Mouse (Mus musculus): ENCODE data around the gene Wipf2. TPM values are rescaled to one million over a fixed set of nuclear protein-coding genes. Genes with fewer than 3 reads are reported as not detected.

Gene Wipf2
- polyA plus RNA-seq, 1 experiment from 2014 or later: 6.7 TPM

DNA sequence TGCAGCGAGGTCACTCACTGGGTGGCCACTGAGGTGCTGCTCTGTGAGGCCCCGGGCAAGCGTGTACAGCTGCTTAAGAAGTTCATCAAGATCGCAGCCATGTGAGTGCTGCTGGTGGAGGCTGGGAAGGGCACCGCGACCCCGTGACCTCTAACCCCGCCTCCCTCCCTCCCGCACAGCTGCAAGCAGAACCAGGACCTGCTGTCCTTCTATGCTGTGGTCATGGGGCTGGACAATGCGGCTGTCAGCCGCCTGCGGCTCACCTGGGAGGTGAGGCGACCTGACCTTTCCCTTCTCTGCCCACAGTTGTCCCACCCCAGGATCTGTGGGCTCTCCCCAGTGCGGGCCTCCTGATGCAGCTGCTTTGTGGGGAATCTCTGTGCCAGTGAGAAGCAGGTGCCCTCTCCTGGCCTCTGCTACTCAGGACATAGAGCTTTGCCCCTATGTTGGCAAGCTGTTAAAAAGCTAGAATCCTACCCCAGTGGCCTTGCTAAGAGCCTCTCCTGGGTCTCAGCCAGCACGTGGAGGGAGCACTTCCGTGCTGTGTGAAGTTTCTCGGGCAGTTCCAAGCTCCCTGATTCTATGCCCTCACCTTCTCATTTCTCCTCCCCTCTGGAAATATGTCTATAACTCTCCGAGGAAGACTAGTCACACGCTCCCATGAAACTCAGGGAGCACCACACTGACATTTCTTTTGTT is 14.1 kb upstream of the Wipf2 start:
- WGBS: 11% methylated on average over 19 of the region's 19 CpGs
- H3K4me1 ChIP-seq (ENCODE audit: control insufficient read depth, insufficient read depth, low read length): peaks cover 5% of the 10 kb centered on the region; the same call in 1 of the 2 replicates
- H3K9ac ChIP-seq (ENCODE audit: low read depth, low read length): no peak overlapping the region
- ATAC-seq (ENCODE audit: low FRiP score, low TSS enrichment): no peak
- no peaks in the 10 kb centered on the region for H3K27me3 ChIP-seq (ENCODE audit: control insufficient read depth, insufficient read depth, low read length)
- H3K9me3 ChIP-seq (ENCODE audit: control insufficient read depth, low read length): no peaks in the 10 kb centered on the region
- H3K4me3 ChIP-seq (ENCODE audit: low read length): no peak overlapping the region
- H3K4me2 ChIP-seq (replicated peaks; ENCODE audit: low read depth, low read length): no peak overlapping the region
- H3K36me3 ChIP-seq (ENCODE audit: control insufficient read depth, insufficient read depth, low read length): no peaks in the 10 kb centered on the region
- no peak overlapping the region for H3K27ac ChIP-seq (ENCODE audit: low read depth, low read length)

GRCm38 (mm10) chr11:98850100-98851093 is 13.0 kb upstream of the Wipf2 start:
- Histone ChIP-seq H3K36me3 (ENCODE audit: control insufficient read depth, insufficient read depth, low read length) (no peaks in the 10 kb centered on the region), H3K27me3 (ENCODE audit: control insufficient read depth, insufficient read depth, low read length) (no peaks in the 10 kb centered on the region), H3K27ac (ENCODE audit: low read depth, low read length) (no peak overlapping the region), H3K4me3 (ENCODE audit: low read length) (no peak overlapping the region), H3K4me2 (replicated peaks; ENCODE audit: low read depth, low read length) (no peak overlapping the region), H3K9ac (ENCODE audit: low read depth, low read length) (no peak overlapping the region), H3K9me3 (ENCODE audit: control insufficient read depth, low read length) (no peaks in the 10 kb centered on the region), H3K4me1 (ENCODE audit: control insufficient read depth, insufficient read depth, low read length) (peaks cover 5% of the 10 kb centered on the region; the same call in 1 of the 2 replicates)
- no peak for ATAC-seq (ENCODE audit: low FRiP score, low TSS enrichment)
- 68% methylated on average over 26 of the region's 26 CpGs for WGBS

DNA sequence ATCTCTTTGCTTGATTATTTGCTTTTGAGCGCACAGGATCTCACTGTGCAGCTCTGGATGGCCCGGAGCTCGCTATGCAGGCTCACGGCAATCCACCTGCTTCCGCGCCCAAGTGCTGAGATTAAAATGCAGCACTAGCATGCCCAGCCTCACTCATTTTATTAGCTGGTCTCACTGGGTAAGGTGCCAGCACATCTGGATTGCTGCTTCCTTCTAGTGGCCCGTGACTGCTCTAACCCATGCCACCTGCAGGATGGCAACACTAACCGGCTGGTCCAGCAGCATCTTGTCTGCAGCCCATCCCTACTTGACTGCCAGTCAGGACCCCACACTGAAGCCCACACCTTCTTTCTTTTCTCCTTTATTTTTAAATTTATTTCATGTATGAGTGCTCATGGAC is 9.3 kb upstream of the Wipf2 start:
- peaks cover 3% of the 10 kb centered on the region; the same call in 1 of the 2 replicates for H3K4me1 ChIP-seq (ENCODE audit: control insufficient read depth, insufficient read depth, low read length)
- no peak for ATAC-seq (ENCODE audit: low FRiP score, low TSS enrichment)
- no peak overlapping the region for H3K27ac ChIP-seq (ENCODE audit: low read depth, low read length)
- H3K27me3 ChIP-seq (ENCODE audit: control insufficient read depth, insufficient read depth, low read length): no peaks in the 10 kb centered on the region
- WGBS: 95% methylated on average over 8 of the region's 8 CpGs
- H3K9ac ChIP-seq (ENCODE audit: low read depth, low read length): no peak overlapping the region
- H3K36me3 ChIP-seq (ENCODE audit: control insufficient read depth, insufficient read depth, low read length): no peaks in the 10 kb centered on the region
- H3K4me2 ChIP-seq (replicated peaks; ENCODE audit: low read depth, low read length): no peak overlapping the region
- no peak overlapping the region for H3K4me3 ChIP-seq (ENCODE audit: low read length)
- no peaks in the 10 kb centered on the region for H3K9me3 ChIP-seq (ENCODE audit: control insufficient read depth, low read length)

GRCm38 (mm10) chr11:98854659-98855058 is 8.8 kb upstream of the Wipf2 start:
- ATAC-seq (ENCODE audit: low FRiP score, low TSS enrichment): no peak
- no peaks in the 10 kb centered on the region for H3K27me3 ChIP-seq (ENCODE audit: control insufficient read depth, insufficient read depth, low read length)
- 87% methylated on average over 2 of the region's 2 CpGs for WGBS

GRCm38 (mm10) chr11:98858759-98859731 is 4.4 kb upstream of the Wipf2 start:
- Histone ChIP-seq H3K9me3 (ENCODE audit: control insufficient read depth, low read length) (no peaks in the 10 kb centered on the region), H3K4me2 (replicated peaks; ENCODE audit: low read depth, low read length) (no peak overlapping the region), H3K4me3 (ENCODE audit: low read length) (no peak overlapping the region), H3K27ac (ENCODE audit: low read depth, low read length) (no peak overlapping the region), H3K4me1 (ENCODE audit: control insufficient read depth, insufficient read depth, low read length) (0 out of 2 replicates have a peak, but pooled peaks cover 3% of the 10 kb centered on the region), H3K27me3 (ENCODE audit: control insufficient read depth, insufficient read depth, low read length) (no peaks in the 10 kb centered on the region), H3K9ac (ENCODE audit: low read depth, low read length) (no peak overlapping the region), H3K36me3 (ENCODE audit: control insufficient read depth, insufficient read depth, low read length) (no peaks in the 10 kb centered on the region)
- 36% methylated on average over 14 of the region's 14 CpGs for whole genome bisulfite sequencing
- 0 out of 2 replicates have a peak, but pooled peaks have one; percentile 29 for ATAC-seq (ENCODE audit: low FRiP score, low TSS enrichment)

More at GRCm38 (mm10) chr11:98854659-98855058, 8.8 kb upstream of the Wipf2 start:
- H3K9ac ChIP-seq (ENCODE audit: low read depth, low read length): no peak overlapping the region
- H3K9me3 ChIP-seq (ENCODE audit: control insufficient read depth, low read length): no peaks in the 10 kb centered on the region
- no peaks in the 10 kb centered on the region; the same call in 1 of the 2 replicates for H3K4me1 ChIP-seq (ENCODE audit: control insufficient read depth, insufficient read depth, low read length)
- no peak overlapping the region for H3K27ac ChIP-seq (ENCODE audit: low read depth, low read length)
- H3K36me3 ChIP-seq (ENCODE audit: control insufficient read depth, insufficient read depth, low read length): no peaks in the 10 kb centered on the region
- no peak overlapping the region for H3K4me2 ChIP-seq (replicated peaks; ENCODE audit: low read depth, low read length)
- H3K4me3 ChIP-seq (ENCODE audit: low read length): no peak overlapping the region

DNA sequence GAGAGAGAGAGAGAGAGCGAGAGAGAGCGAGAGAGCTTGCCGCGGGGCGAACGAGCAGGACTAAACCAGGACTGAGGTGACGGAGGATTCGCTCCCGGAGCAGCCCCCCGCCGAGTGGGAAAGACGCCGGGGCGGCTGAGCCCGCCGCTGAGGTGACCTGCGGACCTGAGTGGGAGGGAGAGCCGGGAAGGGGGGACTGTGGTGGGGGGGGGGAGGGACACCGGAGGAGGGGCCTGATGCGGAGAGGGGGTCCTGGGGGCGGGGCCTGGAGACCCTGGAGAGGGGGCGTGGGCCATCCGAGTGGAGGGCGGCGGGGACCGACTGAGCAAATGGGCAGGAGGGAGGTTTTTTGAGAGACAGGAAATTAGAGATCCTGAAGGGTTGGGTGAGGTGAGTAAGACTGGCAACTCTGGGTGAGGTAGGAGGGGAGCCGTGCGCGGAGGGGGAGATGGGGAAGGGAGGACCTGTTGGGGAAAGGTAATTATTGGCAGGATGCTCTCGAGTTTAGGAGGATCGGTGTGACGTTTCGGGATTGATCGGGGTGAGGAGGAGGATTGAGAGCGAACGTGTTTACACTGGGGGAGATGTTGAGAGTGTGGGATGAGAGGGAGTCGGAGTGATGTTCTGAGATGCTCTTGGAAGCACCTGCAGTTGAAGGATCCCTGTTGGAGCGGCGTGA is 452 bp downstream of the Wipf2 start:
- H3K27me3 ChIP-seq (ENCODE audit: control insufficient read depth, insufficient read depth, low read length): no peaks in the 10 kb centered on the region
- peak overlapping the region; percentile 70 for H3K4me3 ChIP-seq (ENCODE audit: low read length)
- H3K4me2 ChIP-seq (replicated peaks; ENCODE audit: low read depth, low read length): peak overlapping the region; percentile 75
- H3K36me3 ChIP-seq (ENCODE audit: control insufficient read depth, insufficient read depth, low read length): peaks cover 24% of the 10 kb centered on the region
- H3K9ac ChIP-seq (ENCODE audit: low read depth, low read length): peak overlapping the region; percentile 76
- H3K4me1 ChIP-seq (ENCODE audit: control insufficient read depth, insufficient read depth, low read length): peaks cover 9% of the 10 kb centered on the region; the same call in 1 of the 2 replicates
- under 1% methylated on average over 34 of the region's 39 CpGs for WGBS
- ATAC-seq (ENCODE audit: low FRiP score, low TSS enrichment): peak; percentile 75
- H3K9me3 ChIP-seq (ENCODE audit: control insufficient read depth, low read length): no peaks in the 10 kb centered on the region
- H3K27ac ChIP-seq (ENCODE audit: low read depth, low read length): peak overlapping the region; percentile 93

- WGBS: 92% methylated on average over 12 of the region's 12 CpGs
- Histone ChIP-seq H3K4me1 (ENCODE audit: control insufficient read depth, insufficient read depth, low read length) (peaks cover 9% of the 10 kb centered on the region; the same call in 1 of the 2 replicates), H3K27me3 (ENCODE audit: control insufficient read depth, insufficient read depth, low read length) (no peaks in the 10 kb centered on the region), H3K9ac (ENCODE audit: low read depth, low read length) (no peak overlapping the region), H3K4me2 (replicated peaks; ENCODE audit: low read depth, low read length) (no peak overlapping the region), H3K27ac (ENCODE audit: low read depth, low read length) (no peak overlapping the region), H3K9me3 (ENCODE audit: control insufficient read depth, low read length) (no peaks in the 10 kb centered on the region), H3K4me3 (ENCODE audit: low read length) (no peak overlapping the region), H3K36me3 (ENCODE audit: control insufficient read depth, insufficient read depth, low read length) (peaks cover 40% of the 10 kb centered on the region)
- no peak for ATAC-seq (ENCODE audit: low FRiP score, low TSS enrichment)
Observed at GRCm38 (mm10) chr11:98867293-98867692, 3.9 kb downstream of the Wipf2 start.

DNA sequence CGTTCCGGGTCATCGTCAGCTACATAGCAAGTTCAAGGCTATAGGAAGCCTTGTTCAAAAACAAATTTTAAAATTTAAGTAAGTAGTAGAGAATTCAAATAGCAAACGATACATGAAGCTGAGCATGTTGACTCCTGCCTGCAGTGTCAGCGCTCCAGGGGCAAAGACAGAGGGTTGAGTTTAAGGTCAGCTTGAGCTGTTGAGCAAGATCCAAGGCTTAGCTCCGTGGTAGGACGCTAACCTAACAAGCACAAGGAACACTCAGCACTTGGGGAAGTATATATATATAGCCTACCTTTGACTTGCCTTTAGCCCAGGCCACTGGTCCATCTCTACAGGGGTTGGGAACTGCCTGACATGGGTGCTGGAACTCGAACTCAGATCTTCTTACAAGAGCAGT is 6.5 kb downstream of the Wipf2 start:
- peaks cover 45% of the 10 kb centered on the region for H3K36me3 ChIP-seq (ENCODE audit: control insufficient read depth, insufficient read depth, low read length)
- no peak for ATAC-seq (ENCODE audit: low FRiP score, low TSS enrichment)
- no peaks in the 10 kb centered on the region for H3K27me3 ChIP-seq (ENCODE audit: control insufficient read depth, insufficient read depth, low read length)
- H3K27ac ChIP-seq (ENCODE audit: low read depth, low read length): no peak overlapping the region
- H3K9ac ChIP-seq (ENCODE audit: low read depth, low read length): no peak overlapping the region
- no peaks in the 10 kb centered on the region for H3K9me3 ChIP-seq (ENCODE audit: control insufficient read depth, low read length)
- H3K4me1 ChIP-seq (ENCODE audit: control insufficient read depth, insufficient read depth, low read length): no peaks in the 10 kb centered on the region
- WGBS: 91% methylated on average over 8 of the region's 8 CpGs
- no peak overlapping the region for H3K4me3 ChIP-seq (ENCODE audit: low read length)
- H3K4me2 ChIP-seq (replicated peaks; ENCODE audit: low read depth, low read length): no peak overlapping the region

Data from kidney, embryonic 14.5 days (tissue).